Mouse (Mus musculus) limb, embryonic 15.5 days (tissue): ENCODE measurements around the gene Ramp2. TPM values are rescaled to one million over a fixed set of nuclear protein-coding genes. Genes with fewer than 3 reads are reported as not detected.

Source experiments
- ATAC-seq: fragments of 200-750 bp; cut with Nextera tagmentation; 2 replicates; pipeline ENCODE4 v1.8.0; 2017; ENCODE audit warnings: low read depth, moderate TSS enrichment; ENCODE audit not compliant: insufficient number of reproducible peaks, low FRiP score, low TSS enrichment
- H3K27ac ChIP-seq: fragments of 300-500 bp; sonication (generic); 2 replicates; pipeline ENCODE4 v1.5.1; 2015; ENCODE audit warnings: moderate library complexity, mild to moderate bottlenecking, inconsistent platforms
- H3K27me3 ChIP-seq: fragments of 300-500 bp; sonication (generic); 2 replicates; pipeline ENCODE4 v1.6.1; 2015; ENCODE audit warnings: inconsistent platforms
- H3K36me3 ChIP-seq: fragments of 300-500 bp; sonication (generic); 2 replicates; pipeline ENCODE4 v1.6.1; 2015; ENCODE audit warnings: inconsistent platforms
- H3K4me1 ChIP-seq: fragments of 300-500 bp; sonication (generic); 2 replicates; pipeline ENCODE4 v1.6.1; 2015; ENCODE audit warnings: inconsistent platforms
- H3K4me2 ChIP-seq: fragments of 300-500 bp; sonication (generic); 2 replicates; pipeline ENCODE4 v1.6.1; 2015; ENCODE audit warnings: mild to moderate bottlenecking, inconsistent platforms
- H3K4me3 ChIP-seq: fragments of 300-500 bp; sonication (generic); 2 replicates; pipeline ENCODE4 v1.5.1; 2015; ENCODE audit warnings: mild to moderate bottlenecking, inconsistent platforms
- H3K9ac ChIP-seq: fragments of 300-500 bp; sonication (generic); 2 replicates; pipeline ENCODE4 v1.6.1; 2015; ENCODE audit warnings: inconsistent platforms
- H3K9me3 ChIP-seq: fragments of 300-500 bp; sonication (generic); 2 replicates; pipeline ENCODE4 v1.6.1; 2016; ENCODE audit warnings: inconsistent platforms
- WGBS: fragments of 180-500 bp; shearing (Covaris S2); methylation state at CpG from one replicate; pipeline ENCODE4 v1.1.7; 2015; 5-methylcytosine and 5-hydroxymethylcytosine counted together
- polyA plus RNA-seq: library from polyadenylated mRNA; unstranded; fragments of >200 nt; fragmentation: Nextera tagmentation; extraction: Ambion mirVana; gene quantifications from 2 replicates; pipeline ENCODE4 v1.2.1, GENCODE M21; 2015

The Ramp2 gene
- polyA plus RNA-seq, 1 experiment from 2014 or later: 99.6 TPM

DNA sequence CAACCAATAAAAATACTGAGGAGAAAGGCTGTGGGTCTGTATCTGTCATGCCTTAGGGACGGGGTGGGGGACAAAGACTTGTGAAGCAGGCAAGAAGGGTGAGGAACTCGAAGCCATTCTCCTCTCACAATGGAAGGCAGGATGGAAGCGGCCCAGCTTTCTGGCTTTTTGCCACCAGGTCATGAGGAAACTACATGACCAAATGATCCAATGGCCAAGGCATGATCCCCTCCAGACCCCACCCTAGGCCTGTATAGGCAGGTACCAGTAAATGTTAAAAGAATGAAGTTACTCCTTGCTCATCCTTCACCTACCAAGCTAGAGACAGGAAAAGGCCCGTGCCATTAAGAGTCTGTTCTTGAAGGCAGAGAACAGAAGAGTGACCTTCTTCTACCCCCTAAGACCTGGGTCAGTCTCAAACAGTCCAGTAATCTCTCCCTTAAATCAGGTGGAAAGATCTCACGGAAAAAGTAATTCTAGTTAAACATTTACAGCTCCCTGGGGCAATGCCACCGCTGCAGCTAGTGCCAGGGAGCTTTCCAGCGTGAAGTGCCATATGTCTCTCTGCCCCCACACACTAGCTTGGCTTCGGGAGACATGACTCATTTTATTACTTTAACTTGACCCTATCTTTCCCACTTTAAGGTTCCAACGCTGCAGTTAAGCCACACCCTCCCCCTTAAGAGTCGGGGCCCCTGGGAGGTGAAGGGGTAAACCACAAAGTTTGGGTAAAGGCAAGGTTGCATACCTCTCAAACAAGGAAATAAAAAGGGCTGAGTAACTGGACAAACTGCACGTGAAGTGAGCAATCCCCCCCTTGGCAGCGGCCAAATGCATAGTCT lies 31.8 kb downstream of the Ramp2 start:
- Histone ChIP-seq H3K9ac (0 out of 2 replicates have a peak overlapping the region, but pooled peaks have one; percentile 67), H3K36me3 (peaks cover 12% of the 10 kb centered on the region; the same call in 1 of the 2 replicates), H3K9me3 (no peaks in the 10 kb centered on the region), H3K4me3 (peak overlapping the region; percentile 78), H3K27me3 (peaks cover 5% of the 10 kb centered on the region; the same call in 1 of the 2 replicates), H3K4me1 (peaks cover 29% of the 10 kb centered on the region), H3K4me2 (peak overlapping the region; percentile 68), H3K27ac (no peak overlapping the region)
- ATAC-seq: no peak
- 45% methylated on average over 12 of the region's 12 CpGs for WGBS

DNA sequence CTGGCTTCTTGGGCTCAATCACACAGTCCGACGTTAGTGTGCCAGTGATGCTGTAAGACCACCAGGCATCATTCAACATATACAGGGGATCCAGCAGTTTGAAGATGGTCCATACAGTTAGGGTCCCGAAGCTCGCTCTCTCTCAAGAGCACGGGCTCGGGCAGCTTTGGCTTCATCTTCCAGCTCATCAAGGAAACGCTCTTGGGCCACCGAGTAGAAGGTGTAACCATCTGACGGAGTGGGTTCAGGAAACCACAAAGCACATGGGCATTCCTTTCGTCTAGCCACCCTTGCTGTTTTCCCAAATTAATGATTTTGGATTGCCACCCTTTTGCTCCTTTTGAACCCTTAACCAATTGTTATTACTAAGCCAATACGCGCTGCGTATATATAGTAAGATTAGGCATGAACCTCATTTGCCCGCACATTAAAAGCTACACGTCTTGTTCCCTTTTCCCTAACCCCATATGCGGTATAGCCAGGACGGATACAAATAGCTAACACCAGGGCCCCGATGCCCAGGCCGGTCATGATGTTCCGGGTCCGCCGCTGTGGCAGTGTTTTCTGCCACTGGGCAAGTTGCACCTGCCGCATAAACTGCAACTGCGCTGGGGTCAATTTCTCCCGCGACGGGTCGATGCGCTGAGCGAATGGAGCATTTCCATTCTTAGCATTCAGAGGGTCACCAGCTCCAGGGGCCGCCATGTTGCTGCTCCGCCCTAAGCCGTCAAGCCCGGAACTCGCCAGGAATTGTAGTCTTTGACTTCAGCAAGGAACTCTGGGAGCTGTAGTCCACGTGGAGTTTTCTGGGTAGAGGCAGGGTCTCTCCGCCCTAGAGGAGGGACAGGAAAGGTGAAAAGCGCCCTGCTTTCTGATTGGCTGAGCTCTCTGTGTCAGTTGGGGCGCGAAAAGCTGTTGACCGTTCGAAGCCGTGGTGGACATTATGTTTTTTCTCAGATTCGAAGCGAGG lies 32.7 kb downstream of the Ramp2 start, which contains the start of the genes Cntd1 and Coa3:
Cntd1 (plus strand) TSS at position 790 of the 970 bp plus-strand sequence.
Coa3 (minus strand) TSS at position 892 of the 970 bp plus-strand sequence.
- 8% methylated on average over 45 of the region's 45 CpGs for WGBS
- Histone ChIP-seq H3K27ac (peak within 1 kb of the TSS; percentile 78; the same call in 1 of the 2 replicates), H3K27me3 (peaks cover 5% of the 10 kb centered on the region; the same call in 1 of the 2 replicates)

GRCm38 (mm10) chr11:101279193-101279569 lies 33.4 kb downstream of the Ramp2 start:
- Histone ChIP-seq H3K4me3 (peak overlapping the region; percentile 78), H3K9ac (no peak overlapping the region), H3K4me1 (peaks cover 29% of the 10 kb centered on the region), H3K27me3 (peaks cover 5% of the 10 kb centered on the region; the same call in 1 of the 2 replicates), H3K27ac (no peak overlapping the region), H3K4me2 (peak overlapping the region; percentile 68), H3K36me3 (peaks cover 12% of the 10 kb centered on the region; the same call in 1 of the 2 replicates), H3K9me3 (no peaks in the 10 kb centered on the region)
- no peak for ATAC-seq
- 55% methylated on average over 14 of the region's 14 CpGs for WGBS

More for the DNA sequence above, 32.7 kb downstream of the Ramp2 start, which contains the start of the genes Cntd1 and Coa3:
- Histone ChIP-seq H3K4me2 (peak within 1 kb of the TSS; percentile 68), H3K9me3 (no peaks in the 10 kb centered on the region), H3K4me1 (peaks cover 29% of the 10 kb centered on the region), H3K4me3 (peak within 1 kb of the TSS; percentile 78), H3K9ac (peak within 1 kb of the TSS; percentile 67), H3K36me3 (peaks cover 12% of the 10 kb centered on the region; the same call in 1 of the 2 replicates)
- peak; percentile 91 for ATAC-seq

DNA sequence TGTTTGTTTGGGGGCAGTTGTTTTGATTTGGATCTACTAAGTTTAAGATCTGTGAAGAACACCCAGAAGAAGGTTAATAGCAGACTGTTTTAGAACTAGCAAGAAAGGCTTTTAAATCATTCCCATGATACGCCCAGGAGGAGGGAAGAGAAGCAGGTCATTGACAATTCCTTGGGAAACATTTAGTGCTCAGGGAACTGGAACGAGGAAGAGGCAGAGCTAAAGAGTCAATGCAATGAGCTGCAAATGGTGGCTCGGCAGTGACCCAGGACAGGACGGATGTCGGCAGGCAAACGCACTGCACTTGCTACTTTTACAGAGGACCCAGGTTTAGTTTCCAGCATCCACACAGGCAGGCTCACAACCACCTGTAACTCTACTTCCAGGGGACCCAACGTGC lies 35.0 kb downstream of the Ramp2 start:
- H3K4me2 ChIP-seq: no peak overlapping the region
- H3K4me1 ChIP-seq: peaks cover 29% of the 10 kb centered on the region
- no peak overlapping the region for H3K27ac ChIP-seq
- no peak overlapping the region for H3K9ac ChIP-seq
- H3K36me3 ChIP-seq: peaks cover 9% of the 10 kb centered on the region; the same call in 1 of the 2 replicates
- H3K27me3 ChIP-seq: peaks cover 5% of the 10 kb centered on the region; the same call in 1 of the 2 replicates
- H3K9me3 ChIP-seq: no peaks in the 10 kb centered on the region
- 42% methylated on average over 7 of the region's 7 CpGs for WGBS
- no peak for ATAC-seq
- no peak overlapping the region for H3K4me3 ChIP-seq

GRCm38 (mm10) chr11:101282896-101283295 lies 37.1 kb downstream of the Ramp2 start:
- Histone ChIP-seq H3K27ac (no peak overlapping the region), H3K4me1 (peaks cover 12% of the 10 kb centered on the region), H3K36me3 (peaks cover 16% of the 10 kb centered on the region), H3K9me3 (no peaks in the 10 kb centered on the region), H3K9ac (no peak overlapping the region), H3K4me2 (no peak overlapping the region), H3K27me3 (peaks cover 5% of the 10 kb centered on the region; the same call in 1 of the 2 replicates), H3K4me3 (no peak overlapping the region)
- 37% methylated on average over 5 of the region's 5 CpGs for WGBS
- ATAC-seq: no peak

DNA sequence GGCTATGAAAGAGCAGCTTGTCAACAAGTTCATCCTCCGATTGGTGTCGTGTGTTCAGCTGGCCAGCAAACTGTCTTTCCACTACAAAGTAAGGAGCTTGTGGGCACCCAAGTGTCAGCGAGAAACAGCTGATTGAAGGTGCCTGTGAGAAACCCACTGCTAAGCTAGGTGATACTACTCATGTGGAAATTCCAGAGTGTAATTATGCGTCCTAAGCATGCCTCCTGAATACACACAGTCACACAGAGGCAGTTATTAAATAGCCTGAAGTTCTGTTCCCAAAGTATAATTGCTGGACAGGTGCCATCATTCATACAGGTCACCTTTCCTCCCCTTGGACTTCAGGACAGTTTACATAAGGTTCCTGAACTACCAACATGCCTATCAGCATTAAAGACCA lies 38.0 kb downstream of the Ramp2 start:
- Histone ChIP-seq H3K4me1 (peaks cover 7% of the 10 kb centered on the region), H3K27me3 (peaks cover 5% of the 10 kb centered on the region; the same call in 1 of the 2 replicates), H3K27ac (no peak overlapping the region), H3K9ac (no peak overlapping the region), H3K4me3 (no peak overlapping the region), H3K4me2 (no peak overlapping the region), H3K9me3 (no peaks in the 10 kb centered on the region), H3K36me3 (peaks cover 22% of the 10 kb centered on the region)
- ATAC-seq: no peak
- WGBS: 63% methylated on average over 4 of the region's 4 CpGs

- Histone ChIP-seq H3K9me3 (no peaks in the 10 kb centered on the region), H3K9ac (no peak overlapping the region), H3K27me3 (no peaks in the 10 kb centered on the region), H3K27ac (no peak overlapping the region), H3K4me3 (no peak overlapping the region), H3K4me1 (no peaks in the 10 kb centered on the region), H3K36me3 (peaks cover 54% of the 10 kb centered on the region), H3K4me2 (no peak overlapping the region)
- 86% methylated on average over 9 of the region's 9 CpGs for WGBS
- no peak for ATAC-seq
These were observed 41.5 kb downstream of the Ramp2 start for GRCm38 (mm10) chr11:101287306-101287705.

DNA sequence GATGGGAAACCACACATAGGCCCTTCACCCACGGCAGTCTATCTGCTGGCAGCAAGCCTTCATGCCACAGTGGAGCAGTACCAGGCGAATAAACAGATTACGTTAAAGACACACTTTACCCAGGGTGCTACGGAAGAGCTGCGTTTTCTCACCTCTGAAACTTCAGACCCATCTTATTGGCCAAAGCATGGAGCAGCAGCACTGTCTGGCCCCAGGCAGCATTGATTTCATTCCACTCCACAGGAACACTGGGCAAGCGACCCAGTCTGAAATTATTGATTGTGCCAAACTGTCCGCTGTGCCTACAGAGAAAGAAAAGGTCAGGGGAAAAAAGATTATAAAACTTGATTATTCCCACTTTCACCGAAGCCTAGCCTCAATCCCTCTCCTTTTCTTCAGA lies 45.4 kb downstream of the Ramp2 start:
- WGBS: 94% methylated on average over 8 of the region's 8 CpGs
- Histone ChIP-seq H3K4me3 (no peak overlapping the region), H3K27ac (no peak overlapping the region), H3K9me3 (no peaks in the 10 kb centered on the region), H3K4me1 (no peaks in the 10 kb centered on the region), H3K9ac (no peak overlapping the region), H3K27me3 (no peaks in the 10 kb centered on the region), H3K36me3 (peaks cover 84% of the 10 kb centered on the region), H3K4me2 (no peak overlapping the region)
- ATAC-seq: no peak

GRCm38 (mm10) chr11:101295191-101295590 lies 49.4 kb downstream of the Ramp2 start:
- ATAC-seq: no peak; the same call in 1 of the 2 replicates
- no peak overlapping the region for H3K4me2 ChIP-seq
- 95% methylated on average over 8 of the region's 8 CpGs for WGBS

GRCm38 (mm10) chr11:101300881-101301280 lies 55.1 kb downstream of the Ramp2 start:
- 0 out of 2 replicates have a peak overlapping the region, but pooled peaks have one; percentile 89 for H3K9ac ChIP-seq
- H3K4me3 ChIP-seq: peak overlapping the region; percentile 85
- H3K36me3 ChIP-seq: peaks cover 23% of the 10 kb centered on the region
- no peaks in the 10 kb centered on the region for H3K9me3 ChIP-seq
- no peak overlapping the region for H3K27ac ChIP-seq
- 68% methylated on average over 7 of the region's 7 CpGs for WGBS
- no peak for ATAC-seq
- peak overlapping the region; percentile 67 for H3K4me2 ChIP-seq
- no peaks in the 10 kb centered on the region for H3K27me3 ChIP-seq
- peaks cover 21% of the 10 kb centered on the region for H3K4me1 ChIP-seq

More at GRCm38 (mm10) chr11:101295191-101295590, 49.4 kb downstream of the Ramp2 start:
- H3K9me3 ChIP-seq: no peaks in the 10 kb centered on the region
- peaks cover 73% of the 10 kb centered on the region for H3K36me3 ChIP-seq
- H3K27me3 ChIP-seq: no peaks in the 10 kb centered on the region
- H3K9ac ChIP-seq: no peak overlapping the region
- H3K4me1 ChIP-seq: peaks cover 4% of the 10 kb centered on the region
- H3K27ac ChIP-seq: no peak overlapping the region
- no peak overlapping the region for H3K4me3 ChIP-seq
